Mouse (Mus musculus) heart, postnatal 25 days (tissue): ENCODE measurements around the gene Timm10b. TPM values are rescaled to one million over a fixed set of nuclear protein-coding genes. Genes with fewer than 3 reads are reported as not detected.
A peak's percentile ranks its signal among the peaks of the same experiment; 100 is the strongest.

Experiments
- DNase-seq: peaks from one replicate; pipeline ENCODE4 v3.0.0; 2022; ENCODE audit warnings: low spot score
- intact Hi-C: fragments of 180-260 bp; cut with DNase I; formaldehyde crosslinking; loops from one replicate; pipeline ENCODE4 v1.15.1; 2025
- total RNA-seq, 2 experiments: library from RNA; stranded (reverse); gene quantifications; 2 replicates each; pipeline ENCODE4 v1.2.3; 2021

The Timm10b gene
- total RNA-seq = 10 to 100 TPM; 80.9 to 90.1 TPM

GRCm38 (mm10) chr7:105639756-105640155 lies at the start of gene Timm10b:
Gene Timm10b (plus strand): TSS chr7:105640056.
- DNase-seq = no peak
- intact Hi-C loops = loop anchor here (5.0 kb wide), 3 partner anchors 87 to 173 kb away; partner anchors contain the start of genes Ilk, Mrpl17, Rrp8 and Smpd1

- no peak for DNase-seq
- intact Hi-C loops = no loop called here
Measured at GRCm38 (mm10) chr7:105590097-105590496, 49.8 kb upstream of the Timm10b start.

- intact Hi-C loops = loop anchor here (1.0 to 10.0 kb wide), 2 partner anchors 52 to 54 kb away; partner anchors contain the start of gene Dnhd1
Measured at GRCm38 (mm10) chr7:105602860-105603623, 36.8 kb upstream of the Timm10b start.

GRCm38 (mm10) chr7:105608467-105608866 lies 31.4 kb upstream of the Timm10b start:
- intact Hi-C loops = loop anchor here (10.0 kb wide), 1 partner anchor 46 kb away; the partner anchor contains the start of gene Dnhd1

More at GRCm38 (mm10) chr7:105602860-105603623, 36.8 kb upstream of the Timm10b start:
- peak; percentile 17 for DNase-seq

GRCm38 (mm10) chr7:105611767-105612166 lies 28.1 kb upstream of the Timm10b start:
- DNase-seq = no peak
- intact Hi-C loops = no loop called here

More at GRCm38 (mm10) chr7:105608467-105608866, 31.4 kb upstream of the Timm10b start:
- no peak for DNase-seq

GRCm38 (mm10) chr7:105614400-105614799 lies 25.5 kb upstream of the Timm10b start:
- intact Hi-C loops = no loop called here

GRCm38 (mm10) chr7:105615720-105616119 lies 24.1 kb upstream of the Timm10b start:
- intact Hi-C loops = no loop called here
- DNase-seq = no peak

More at GRCm38 (mm10) chr7:105614400-105614799, 25.5 kb upstream of the Timm10b start:
- no peak for DNase-seq

- intact Hi-C loops = no loop called here
Measured at GRCm38 (mm10) chr7:105616561-105616960, 23.3 kb upstream of the Timm10b start.

GRCm38 (mm10) chr7:105617810-105618209 lies 22.0 kb upstream of the Timm10b start:
- no peak for DNase-seq
- intact Hi-C loops = no loop called here

More at GRCm38 (mm10) chr7:105616561-105616960, 23.3 kb upstream of the Timm10b start:
- no peak for DNase-seq

- no peak for DNase-seq
Measured at GRCm38 (mm10) chr7:105619701-105620100, 20.2 kb upstream of the Timm10b start.

GRCm38 (mm10) chr7:105621053-105621452 lies 18.8 kb upstream of the Timm10b start:
- intact Hi-C loops = no loop called here
- no peak for DNase-seq

More at GRCm38 (mm10) chr7:105619701-105620100, 20.2 kb upstream of the Timm10b start:
- intact Hi-C loops = no loop called here

- intact Hi-C loops = no loop called here
- DNase-seq = no peak
Measured at GRCm38 (mm10) chr7:105621646-105622292, 18.1 kb upstream of the Timm10b start.

GRCm38 (mm10) chr7:105625397-105625796 lies 14.5 kb upstream of the Timm10b start:
- intact Hi-C loops = no loop called here
- DNase-seq = no peak

- DNase-seq = peak; percentile 72
- intact Hi-C loops = no loop called here
Measured at GRCm38 (mm10) chr7:105628633-105629032, 11.2 kb upstream of the Timm10b start.

- intact Hi-C loops = loop anchor here (5.0 kb wide), 1 partner anchor 235 kb away; no protein-coding TSS in a partner anchor
- no peak for DNase-seq
Measured at GRCm38 (mm10) chr7:105632551-105632972, 7.3 kb upstream of the Timm10b start.

GRCm38 (mm10) chr7:105633127-105633800 lies 6.6 kb upstream of the Timm10b start, which contains the start of gene Trim3:
Gene Trim3 (minus strand): TSS chr7:105633571.
- intact Hi-C loops = loop anchor here (5.0 kb wide), 1 partner anchor 236 kb away; no protein-coding TSS in a partner anchor
- DNase-seq = peak; percentile 82

- intact Hi-C loops = loop anchor here (5.0 kb wide), 1 partner anchor 236 kb away; no protein-coding TSS in a partner anchor
- no peak for DNase-seq
Measured at GRCm38 (mm10) chr7:105633801-105634135, 6.1 kb upstream of the Timm10b start.

GRCm38 (mm10) chr7:105634272-105634920 lies 5.5 kb upstream of the Timm10b start:
- intact Hi-C loops = loop anchor here (5.0 kb wide), 1 partner anchor 237 kb away; no protein-coding TSS in a partner anchor
- no peak for DNase-seq

- intact Hi-C loops = loop anchor here (5.0 kb wide), 1 partner anchor 83 kb away; the partner anchor contains the start of gene Smpd1
- DNase-seq = peak; percentile 38
Measured at GRCm38 (mm10) chr7:105635726-105636125, 4.1 kb upstream of the Timm10b start.
